19 mouse cellular contexts compared by ENCODE assay signal in the genomic region with DNA sequence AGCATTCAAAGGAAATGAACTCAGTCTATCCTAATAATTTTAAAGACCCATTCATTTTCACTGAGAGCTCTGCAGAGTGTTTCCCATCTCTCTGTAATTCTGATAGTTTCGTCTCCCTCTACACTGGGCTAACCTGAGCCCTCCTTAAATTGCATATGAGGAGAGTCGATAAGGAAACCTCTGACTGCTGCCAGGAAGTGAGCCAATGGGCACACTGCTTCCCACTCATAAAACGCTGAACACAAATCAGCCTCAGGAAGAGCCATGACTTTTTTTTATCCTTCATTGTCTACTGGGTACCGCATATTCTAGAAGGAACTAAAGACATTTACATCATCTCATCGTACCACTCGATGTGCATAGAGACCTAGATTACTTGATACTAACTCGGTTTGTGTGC. TPM values are rescaled to one million over a fixed set of nuclear protein-coding genes. Genes with fewer than 3 reads are reported as not detected.
A peak's percentile ranks its signal among the peaks of the same experiment; 100 is the strongest.
DNase-seq lines count a peak whose midpoint lies in the region; ATAC-seq and TF ChIP-seq lines count a peak whose summit lies in the region.
"Had no signal": no experiment of that assay in that cellular context is flagged by ENCODE, and none has a peak within 500 bp of the region (broad histone marks: within the 10 kb centered on the region; RNA-seq: fewer than 3 reads in every experiment).

No protein-coding gene starts in this region.

- no peak for ATAC-seq in forebrain, postnatal 0 days
- no peak for ATAC-seq in forebrain, embryonic 15.5 days (replicated peaks)
- no peak for ATAC-seq in heart, postnatal 0 days (ENCODE audit: insufficient read depth, low read depth)
- ATAC-seq in midbrain, embryonic 14.5 days (ENCODE audit: low FRiP score, low TSS enrichment), result no peak
- no peak for ATAC-seq in megakaryocyte-erythroid progenitor cell, adult 5-6 weeks (replicated peaks; ENCODE audit: low FRiP score, low TSS enrichment, poor library complexity, severe bottlenecking)

- 73% methylated on average over 7 of the region's 7 CpGs for WGBS in forebrain, postnatal 0 days
- WGBS in forebrain, embryonic 15.5 days, result 90% methylated on average over 7 of the region's 7 CpGs
- WGBS in heart, postnatal 0 days, result 68% methylated on average over 7 of the region's 7 CpGs
- WGBS in midbrain, embryonic 14.5 days, result 90% methylated on average over 7 of the region's 7 CpGs
- WGBS in midbrain, embryonic 10.5 days, result 90% methylated on average over 7 of the region's 7 CpGs

- intact Hi-C loops in heart, postnatal 36 days (cut with DNase I), result loop anchor here (5.0 to 10.0 kb wide), 2 partner anchors 48 to 675 kb away; a partner anchor contains a TSS

- no peak overlapping the region for H3K27ac ChIP-seq in forebrain, postnatal 0 days (ENCODE audit: low read depth, low read length)
- H3K27ac ChIP-seq in forebrain, embryonic 15.5 days (replicated peaks), result no peak overlapping the region
- peak overlapping the region; percentile 93 for H3K27ac ChIP-seq in heart, postnatal 0 days (ENCODE audit: low read depth)
- no peak overlapping the region for H3K27ac ChIP-seq in midbrain, embryonic 14.5 days (replicated peaks; ENCODE audit: low read depth, low read length)
- H3K27ac ChIP-seq in midbrain, embryonic 10.5 days (replicated peaks), result no peak overlapping the region
- H3K27ac ChIP-seq: stomach, postnatal 0 days had no signal

- no peaks in the 10 kb centered on the region for H3K27me3 ChIP-seq in forebrain, postnatal 0 days (ENCODE audit: insufficient read depth, low read length)
- H3K27me3 ChIP-seq in forebrain, embryonic 15.5 days, result no peaks in the 10 kb centered on the region
- no peaks in the 10 kb centered on the region for H3K27me3 ChIP-seq in heart, postnatal 0 days (ENCODE audit: control insufficient read depth, insufficient read depth, low read length)
- H3K27me3 ChIP-seq in midbrain, embryonic 14.5 days (ENCODE audit: control insufficient read depth, insufficient read depth, low read length), result no peaks in the 10 kb centered on the region
- no peaks in the 10 kb centered on the region for H3K27me3 ChIP-seq in midbrain, embryonic 10.5 days (ENCODE audit: low read depth, poor library complexity, severe bottlenecking)
- H3K27me3 ChIP-seq: embryonic facial prominence, embryonic 12.5 days; kidney, embryonic 15.5 days; liver, embryonic 13.5 days had no signal

- H3K4me3 ChIP-seq in forebrain, postnatal 0 days (ENCODE audit: low read depth, low read length), result peak overlapping the region; percentile 95; the same call in 1 of the 2 replicates
- no peak overlapping the region for H3K4me3 ChIP-seq in forebrain, embryonic 15.5 days
- peak overlapping the region; percentile 94 for H3K4me3 ChIP-seq in heart, postnatal 0 days (ENCODE audit: low read depth, low read length)
- no peak overlapping the region for H3K4me3 ChIP-seq in midbrain, embryonic 14.5 days (replicated peaks; ENCODE audit: low read depth, low read length)
- H3K4me3 ChIP-seq in midbrain, embryonic 10.5 days, result no peak overlapping the region

- no peak for TF ChIP-seq CTCF in forebrain, postnatal 0 days (IDR thresholded peaks at IDR 0.05; ENCODE audit: low read depth)
- TF ChIP-seq CTCF in heart, postnatal 0 days (IDR thresholded peaks at IDR 0.05; ENCODE audit: low read depth), result no peak

- no peaks in the 10 kb centered on the region for H3K36me3 ChIP-seq in forebrain, postnatal 0 days (ENCODE audit: insufficient read depth)
- H3K36me3 ChIP-seq in forebrain, embryonic 15.5 days, result no peaks in the 10 kb centered on the region
- 0 out of 2 replicates have a peak, but pooled peaks cover 7% of the 10 kb centered on the region for H3K36me3 ChIP-seq in heart, postnatal 0 days (replicated peaks; ENCODE audit: control insufficient read depth, insufficient read depth, low read length)
- H3K36me3 ChIP-seq in midbrain, embryonic 14.5 days (ENCODE audit: control insufficient read depth, insufficient read depth, low read length), result no peaks in the 10 kb centered on the region
- no peaks in the 10 kb centered on the region for H3K36me3 ChIP-seq in midbrain, embryonic 10.5 days
- H3K36me3 ChIP-seq: embryonic facial prominence, embryonic 12.5 days; kidney, embryonic 15.5 days; liver, embryonic 13.5 days had no signal

- TF ChIP-seq EP300 in heart, postnatal 0 days (IDR thresholded peaks at IDR 0.05; ENCODE audit: low read depth), result no peak

- H3K9me3 ChIP-seq in forebrain, postnatal 0 days (ENCODE audit: low read length), result no peaks in the 10 kb centered on the region
- no peaks in the 10 kb centered on the region for H3K9me3 ChIP-seq in forebrain, embryonic 15.5 days
- H3K9me3 ChIP-seq in heart, postnatal 0 days (replicated peaks; ENCODE audit: control insufficient read depth, low read length), result no peaks in the 10 kb centered on the region
- H3K9me3 ChIP-seq in midbrain, embryonic 14.5 days (ENCODE audit: control insufficient read depth, low read length), result no peaks in the 10 kb centered on the region
- no peaks in the 10 kb centered on the region for H3K9me3 ChIP-seq in midbrain, embryonic 10.5 days (replicated peaks)
- H3K9me3 ChIP-seq: embryonic facial prominence, embryonic 12.5 days; kidney, embryonic 15.5 days; liver, embryonic 13.5 days had no signal

- DNase-seq in forebrain, postnatal 0 days, result no peak
- DNase-seq in heart, postnatal 0 days (ENCODE audit: low spot score), result no peak
- DNase-seq in heart, postnatal 36 days, result no peak
- no peak for DNase-seq in midbrain, embryonic 14.5 days
- DNase-seq in midbrain, embryonic 10.5 days (ENCODE audit: low spot score), result no peak
- DNase-seq in adrenal gland, adult 2 months, result no peak
- DNase-seq: adrenal gland, postnatal 10 days; cerebellum, adult 9-11 months; gastrocnemius, postnatal 14 days; liver, embryonic 13.5 days; lung, postnatal 10 days; right cerebral cortex, adult 18-20 months; spleen, adult 18-20 months; thymus, postnatal 36 days had no signal

- H3K9ac ChIP-seq in forebrain, postnatal 0 days, result 0 out of 2 replicates have a peak overlapping the region, but pooled peaks have one; percentile 29
- no peak overlapping the region for H3K9ac ChIP-seq in forebrain, embryonic 15.5 days (replicated peaks)
- H3K9ac ChIP-seq in heart, postnatal 0 days (replicated peaks; ENCODE audit: low read depth, low read length), result peak overlapping the region; percentile 89; the same call in 1 of the 2 replicates
- peak overlapping the region; percentile 6; the same call in 1 of the 2 replicates for H3K9ac ChIP-seq in midbrain, embryonic 14.5 days (replicated peaks; ENCODE audit: low read length)
- H3K9ac ChIP-seq: embryonic facial prominence, embryonic 12.5 days had no signal

- H3K4me2 ChIP-seq in forebrain, postnatal 0 days (ENCODE audit: low read depth), result peak overlapping the region; percentile 75
- H3K4me2 ChIP-seq in forebrain, embryonic 15.5 days (replicated peaks), result no peak overlapping the region; the same call in 1 of the 2 replicates
- peak overlapping the region; percentile 72 for H3K4me2 ChIP-seq in heart, postnatal 0 days (ENCODE audit: low read depth, low read length)
- H3K4me2 ChIP-seq in midbrain, embryonic 14.5 days (ENCODE audit: low read length), result peak overlapping the region; percentile 76

- H3K4me1 ChIP-seq in forebrain, postnatal 0 days (ENCODE audit: insufficient read depth), result peaks cover 7% of the 10 kb centered on the region; the same call in 1 of the 2 replicates
- peaks cover 39% of the 10 kb centered on the region for H3K4me1 ChIP-seq in forebrain, embryonic 15.5 days
- H3K4me1 ChIP-seq in heart, postnatal 0 days (ENCODE audit: control insufficient read depth, insufficient read depth), result peaks cover 27% of the 10 kb centered on the region
- H3K4me1 ChIP-seq in midbrain, embryonic 14.5 days (ENCODE audit: control insufficient read depth, insufficient read depth, low read length), result peaks cover 15% of the 10 kb centered on the region
- peaks cover 25% of the 10 kb centered on the region for H3K4me1 ChIP-seq in midbrain, embryonic 10.5 days

RNA-seq across cellular contexts. Expression of a gene that starts 1.2 kb away (rescaled TPM):
- 28.9 and 35.3 TPM in 2 replicates for total RNA-seq in forebrain, postnatal 0 days (2014; rRNA removed)
- polyA plus RNA-seq in forebrain, postnatal 0 days (2015; fragmentation: Nextera tagmentation; extraction: Ambion mirVana), result 27.4 and 35.1 TPM in 2 replicates
- polyA plus RNA-seq in forebrain, embryonic 15.5 days (2015; fragmentation: Nextera tagmentation; extraction: Ambion mirVana), result 37.4 and 47.3 TPM in 2 replicates
- total RNA-seq in heart, postnatal 0 days (2014; rRNA removed; ENCODE audit: low replicate concordance), result 19.6 and 25.0 TPM in 2 replicates
- polyA plus RNA-seq in heart, postnatal 0 days (2015; fragmentation: Nextera tagmentation; extraction: Ambion mirVana), result 31.6 and 36.0 TPM in 2 replicates
- total RNA-seq in heart, postnatal 36 days (2021), result 10 to 100 TPM; 45.8 to 46.6 TPM
- polyA plus RNA-seq in midbrain, embryonic 14.5 days (2014; fragmentation: Nextera tagmentation; extraction: Ambion mirVana), result 31.0 and 38.6 TPM in 2 replicates
- 42.3 and 45.3 TPM in 2 replicates for polyA plus RNA-seq in midbrain, embryonic 10.5 days (2016; fragmentation: Nextera tagmentation; extraction: Ambion mirVana)
- 18.8 and 19.9 TPM in 2 replicates for total RNA-seq in megakaryocyte-erythroid progenitor cell, adult 5-6 weeks (2014; fragmentation: Nextera tagmentation)
- total RNA-seq in megakaryocyte-erythroid progenitor cell, adult 5-6 weeks (2017), result 18.2 and 20.2 TPM in 2 replicates
- total RNA-seq in adrenal gland, adult 2 months (2021), result 10 to 100 TPM; 24.6 to 30.7 TPM
- polyA plus RNA-seq in adrenal gland, adult 2 months (2012; rRNA removed), result 51.3 and 52.1 TPM in 2 replicates

RNA-seq across cellular contexts. Expression of a gene that starts 58.6 kb away (rescaled TPM):
- total RNA-seq in forebrain, postnatal 0 days (2014; rRNA removed), result not detected in 2 replicates
- polyA plus RNA-seq in forebrain, postnatal 0 days (2015; fragmentation: Nextera tagmentation; extraction: Ambion mirVana), result 0.19 TPM in 1 of 2 replicates, not detected in the other
- polyA plus RNA-seq in forebrain, embryonic 15.5 days (2015; fragmentation: Nextera tagmentation; extraction: Ambion mirVana), result 0.23 TPM in 1 of 2 replicates, not detected in the other
- 0.12 and 0.38 TPM in 2 replicates for total RNA-seq in heart, postnatal 0 days (2014; rRNA removed; ENCODE audit: low replicate concordance)
- not detected in 2 replicates for polyA plus RNA-seq in heart, postnatal 0 days (2015; fragmentation: Nextera tagmentation; extraction: Ambion mirVana)
- total RNA-seq in heart, postnatal 36 days (2021), result not detected
- polyA plus RNA-seq in midbrain, embryonic 14.5 days (2014; fragmentation: Nextera tagmentation; extraction: Ambion mirVana), result not detected in 2 replicates
- not detected in 2 replicates for polyA plus RNA-seq in midbrain, embryonic 10.5 days (2016; fragmentation: Nextera tagmentation; extraction: Ambion mirVana)
- not detected in 2 replicates for total RNA-seq in megakaryocyte-erythroid progenitor cell, adult 5-6 weeks (2014; fragmentation: Nextera tagmentation)
- total RNA-seq in megakaryocyte-erythroid progenitor cell, adult 5-6 weeks (2017), result not detected in 2 replicates
- total RNA-seq in adrenal gland, adult 2 months (2021), result 1 to 10 TPM in 1 of 2 experiments, under 1 TPM in 1; 0.14 to 5.4 TPM
- 0.03 and 0.33 TPM in 2 replicates for polyA plus RNA-seq in adrenal gland, adult 2 months (2012; rRNA removed)
- total RNA-seq: gastrocnemius, postnatal 14 days had no signal

Comparison
In these comparisons a context has a peak if more than half of its experiments do, and no peak if none do; other contexts are left out.
1. H3K4me3 ChIP-seq: peak in forebrain, postnatal 0 days (single experiment) and heart, postnatal 0 days (single experiment); none in forebrain, embryonic 15.5 days (single experiment), midbrain, embryonic 14.5 days (single experiment) and midbrain, embryonic 10.5 days (single experiment).